Mouse (Mus musculus) limb, embryonic 11.5 days (tissue): ENCODE measurements around the gene Eif4g3. TPM values are rescaled to one million over a fixed set of nuclear protein-coding genes. Genes with fewer than 3 reads are reported as not detected.

ENCODE experiments used
- ATAC-seq: fragments of 200-750 bp; cut with Nextera tagmentation; 2 replicates; pipeline ENCODE4 v1.8.0; 2017; ENCODE audit warnings: low read depth; ENCODE audit not compliant: insufficient number of reproducible peaks, low FRiP score, low TSS enrichment
- DNase-seq: peaks from one replicate; pipeline ENCODE4 v3.0.0-alpha.2; 2015; ENCODE audit warnings: low spot score
- H3K27ac ChIP-seq: fragments of 300-500 bp; sonication (generic); replicated peaks from 2 replicates; pipeline ENCODE4 v1.5.1; 2014; ENCODE audit warnings: low read depth, mild to moderate bottlenecking, low read length
- H3K27me3 ChIP-seq: fragments of 300-500 bp; sonication (generic); 2 replicates; pipeline ENCODE4 v1.6.1; 2014; ENCODE audit warnings: mild to moderate bottlenecking, low read length, mixed read lengths; ENCODE audit not compliant: control insufficient read depth, insufficient read depth
- H3K36me3 ChIP-seq: fragments of 300-500 bp; sonication (generic); 2 replicates; pipeline ENCODE4 v1.6.1; 2014; ENCODE audit warnings: mild to moderate bottlenecking, low read length, moderate library complexity, mixed read lengths; ENCODE audit not compliant: control insufficient read depth, insufficient read depth
- H3K4me1 ChIP-seq: fragments of 300-500 bp; sonication (generic); 2 replicates; pipeline ENCODE4 v1.6.1; 2014; ENCODE audit warnings: low read length, mixed read lengths; ENCODE audit not compliant: control insufficient read depth, insufficient read depth
- H3K4me2 ChIP-seq: fragments of 300-500 bp; sonication (generic); 2 replicates; pipeline ENCODE4 v1.6.1; 2014; ENCODE audit warnings: low read depth, mild to moderate bottlenecking, moderate library complexity; ENCODE audit not compliant: severe bottlenecking
- H3K4me3 ChIP-seq: fragments of 300-500 bp; sonication (generic); 2 replicates; pipeline ENCODE4 v1.5.1; 2014; ENCODE audit warnings: low read depth, low read length
- H3K9ac ChIP-seq: fragments of 300-500 bp; sonication (generic); 2 replicates; pipeline ENCODE4 v1.6.1; 2014; ENCODE audit warnings: mild to moderate bottlenecking, low read length
- H3K9me3 ChIP-seq: fragments of 300-500 bp; sonication (generic); 2 replicates; pipeline ENCODE4 v1.6.1; 2016; ENCODE audit warnings: low read length; ENCODE audit not compliant: control insufficient read depth
- WGBS: fragments of 180-500 bp; shearing (Covaris S2); extraction: QIAGEN DNeasy Blood & Tissue Kit; methylation state at CpG from one replicate; pipeline ENCODE4 v1.1.7; 2014; 5-methylcytosine and 5-hydroxymethylcytosine counted together
- polyA plus RNA-seq: library from polyadenylated mRNA; unstranded; fragments of >200 nt; fragmentation: Nextera tagmentation; extraction: Ambion mirVana; gene quantifications from 2 replicates; pipeline ENCODE4 v1.2.1, GENCODE M21; 2014

The Eif4g3 gene
- polyA plus RNA-seq, 1 experiment from 2014 or later = 45.5 TPM

DNA sequence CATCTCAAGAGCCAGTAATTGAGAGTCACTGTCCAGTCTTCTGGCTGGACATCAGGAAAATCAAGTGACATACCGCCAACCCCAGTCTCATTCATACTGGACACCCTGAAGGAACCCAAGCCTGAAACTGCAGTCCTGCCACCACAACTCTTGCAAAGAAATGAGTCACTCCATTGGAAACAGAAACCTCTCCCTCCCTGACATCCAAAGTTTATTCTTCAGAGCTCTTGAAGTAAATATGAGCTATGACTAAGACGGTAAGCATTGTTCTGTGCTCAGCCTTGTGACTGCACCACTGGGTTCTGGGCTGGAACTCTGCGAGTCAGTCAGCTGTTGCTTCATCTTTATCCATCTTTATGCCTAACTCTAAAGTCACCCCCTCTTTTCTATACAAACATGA, 221.0 kb downstream of the Eif4g3 start:
- Histone ChIP-seq H3K36me3 (peaks cover 5% of the 10 kb centered on the region; the same call in 1 of the 2 replicates), H3K27ac (no peak overlapping the region), H3K27me3 (no peaks in the 10 kb centered on the region), H3K9ac (no peak overlapping the region), H3K4me2 (no peak overlapping the region), H3K9me3 (no peaks in the 10 kb centered on the region), H3K4me1 (peaks cover 7% of the 10 kb centered on the region), H3K4me3 (no peak overlapping the region)
- ATAC-seq (no peak), DNase-seq (no peak)
- 85% methylated on average over 3 of the region's 3 CpGs for WGBS

DNA sequence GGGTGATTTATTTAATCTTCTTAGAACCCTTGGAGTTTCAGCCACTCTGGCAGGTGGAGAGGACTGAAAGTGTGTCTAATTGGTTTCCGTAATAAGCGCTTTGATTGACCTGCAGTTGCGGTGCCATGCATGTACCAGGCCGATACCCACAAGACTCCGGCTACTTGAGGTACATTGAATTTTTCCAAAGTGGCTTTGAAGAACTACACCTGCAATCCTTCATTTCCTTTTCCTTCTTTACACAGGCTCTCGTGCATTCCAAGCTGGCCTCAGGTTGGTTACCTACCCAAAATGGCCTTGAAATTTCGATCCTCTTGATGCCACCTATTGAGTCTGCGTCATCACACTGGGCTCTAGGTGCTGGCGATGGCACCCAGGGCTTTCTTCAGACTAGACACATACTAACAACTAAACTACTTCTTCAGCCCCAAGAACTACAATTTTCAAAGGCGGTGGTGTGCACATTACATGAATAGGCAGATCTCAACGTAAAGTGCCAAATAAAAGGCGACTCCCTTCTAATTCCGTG, 222.9 kb downstream of the Eif4g3 start:
- peak overlapping the region; percentile 79 for H3K4me2 ChIP-seq
- 50% methylated on average over 13 of the region's 13 CpGs for WGBS
- H3K27me3 ChIP-seq = no peaks in the 10 kb centered on the region
- peak overlapping the region; percentile 97 for H3K27ac ChIP-seq
- ATAC-seq (no peak), DNase-seq (no peak)
- H3K4me3 ChIP-seq = peak overlapping the region; percentile 94
- no peaks in the 10 kb centered on the region for H3K9me3 ChIP-seq
- peak overlapping the region; percentile 97 for H3K9ac ChIP-seq
- H3K36me3 ChIP-seq = no peaks in the 10 kb centered on the region
- H3K4me1 ChIP-seq = peaks cover 7% of the 10 kb centered on the region

DNA sequence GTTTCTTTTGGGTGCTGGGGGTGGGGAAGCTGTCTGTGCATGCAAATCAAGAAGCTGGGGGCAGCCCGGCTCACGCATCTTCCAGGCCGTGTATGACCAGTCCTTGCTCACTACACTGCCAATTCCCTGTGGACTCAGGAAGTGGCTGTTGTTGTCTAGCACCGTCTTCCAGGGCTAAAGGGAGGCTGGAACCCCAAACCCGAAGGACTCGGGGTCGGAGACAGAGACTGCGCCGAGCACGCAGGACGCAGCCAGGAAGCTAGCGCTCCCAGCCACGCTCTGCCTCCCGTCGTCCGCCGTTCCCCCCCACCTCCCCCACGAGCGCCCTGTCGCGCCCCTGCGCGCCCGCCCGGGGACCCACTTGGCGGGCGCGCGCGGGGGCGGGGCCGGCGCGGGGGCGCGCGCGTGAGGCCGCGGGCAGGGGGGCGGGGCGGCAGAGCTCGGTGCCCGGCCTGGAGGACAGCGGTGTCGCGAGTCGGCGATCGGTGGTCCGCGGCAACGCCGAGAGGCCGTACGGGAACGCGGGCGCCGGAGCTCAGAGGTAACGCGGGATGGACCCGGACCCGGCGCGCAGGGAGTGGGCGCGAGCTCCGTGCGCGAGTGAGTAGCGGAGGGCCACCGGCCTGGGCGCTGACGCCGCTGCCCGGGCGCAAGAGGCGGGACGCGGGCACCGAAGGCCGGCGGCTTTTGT, 223.5 kb downstream of the Eif4g3 start, which contains the start of gene Hp1bp3:
Gene Hp1bp3, plus strand, starts transcription at position 97 of the 691 bp plus-strand sequence.
- H3K27ac ChIP-seq = peak within 1 kb of the TSS; percentile 97
- peak within 1 kb of the TSS; percentile 94 for H3K4me3 ChIP-seq
- H3K4me2 ChIP-seq = peak within 1 kb of the TSS; percentile 84
- no peaks in the 10 kb centered on the region for H3K9me3 ChIP-seq
- ATAC-seq (peak; percentile 61), DNase-seq (peak; percentile 85)
- whole genome bisulfite sequencing = under 1% methylated on average over 33 of the region's 84 CpGs
- H3K4me1 ChIP-seq = peaks cover 7% of the 10 kb centered on the region
- peak within 1 kb of the TSS; percentile 97 for H3K9ac ChIP-seq
- H3K27me3 ChIP-seq = no peaks in the 10 kb centered on the region
- no peaks in the 10 kb centered on the region for H3K36me3 ChIP-seq

DNA sequence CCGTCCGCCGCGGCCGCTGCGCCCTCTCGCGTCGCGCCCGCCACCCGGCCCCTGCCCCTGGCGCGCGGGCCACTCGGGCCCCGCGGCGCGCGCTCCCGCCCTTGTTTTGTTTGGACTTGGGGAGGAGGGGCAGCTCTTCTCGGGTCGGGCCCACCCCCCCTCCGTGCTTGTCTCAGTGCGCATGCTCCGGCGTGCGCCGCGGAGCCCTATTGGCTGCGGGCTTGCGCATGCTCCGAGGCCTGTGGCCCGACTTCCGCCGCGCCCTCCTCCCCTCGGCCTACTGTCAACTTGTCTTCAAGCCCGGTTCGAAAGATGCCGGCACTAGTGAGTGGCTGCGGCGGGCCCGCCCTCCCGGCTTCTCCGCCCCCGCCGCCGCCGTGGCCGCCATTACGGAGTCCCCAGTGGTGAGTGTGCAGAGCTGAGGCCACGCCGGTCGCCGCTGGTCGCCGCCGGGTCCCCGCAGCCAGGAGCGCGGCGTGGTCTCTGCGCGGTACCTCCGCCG, 224.1 kb downstream of the Eif4g3 start:
- H3K4me2 ChIP-seq = peak overlapping the region; percentile 84
- no peaks in the 10 kb centered on the region for H3K36me3 ChIP-seq
- H3K27ac ChIP-seq = peak overlapping the region; percentile 97
- H3K9ac ChIP-seq = peak overlapping the region; percentile 97
- under 1% methylated on average over 58 of the region's 68 CpGs for WGBS
- DNase-seq (peak; percentile 99), ATAC-seq (peak; percentile 93)
- H3K9me3 ChIP-seq = no peaks in the 10 kb centered on the region
- H3K4me3 ChIP-seq = peak overlapping the region; percentile 94
- no peaks in the 10 kb centered on the region for H3K27me3 ChIP-seq
- peaks cover 7% of the 10 kb centered on the region for H3K4me1 ChIP-seq

DNA sequence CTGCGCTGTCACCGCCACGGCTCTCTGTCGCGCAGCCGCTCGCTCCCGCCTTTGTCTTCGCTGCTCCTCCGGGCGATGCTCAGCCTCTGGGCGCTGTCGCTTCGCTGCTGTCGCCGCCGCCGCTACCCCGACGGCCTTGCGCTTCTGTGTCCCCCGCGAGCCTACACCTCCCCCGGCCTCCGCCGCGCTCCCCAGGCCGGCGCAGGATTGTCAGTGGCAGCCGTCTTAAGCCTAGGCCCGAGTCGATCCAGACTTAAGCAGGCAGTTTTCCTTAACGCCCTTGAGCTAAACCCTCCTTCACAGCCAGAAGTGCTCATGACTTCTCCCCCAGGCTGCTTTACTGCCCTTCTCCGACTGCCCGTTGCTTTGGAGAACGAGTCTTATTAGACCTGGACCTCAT, 224.6 kb downstream of the Eif4g3 start:
- H3K4me1 ChIP-seq = peaks cover 7% of the 10 kb centered on the region
- WGBS = under 1% methylated on average over 36 of the region's 36 CpGs
- H3K4me3 ChIP-seq = peak overlapping the region; percentile 94
- peak overlapping the region; percentile 57 for H3K27ac ChIP-seq
- ATAC-seq (peak; percentile 1; the same call in 1 of the 2 replicates), DNase-seq (no peak)
- H3K9ac ChIP-seq = peak overlapping the region; percentile 97
- no peaks in the 10 kb centered on the region for H3K27me3 ChIP-seq
- H3K4me2 ChIP-seq = peak overlapping the region; percentile 84
- H3K9me3 ChIP-seq = no peaks in the 10 kb centered on the region
- H3K36me3 ChIP-seq = peaks cover under 1% of the 10 kb centered on the region; the same call in 1 of the 2 replicates

DNA sequence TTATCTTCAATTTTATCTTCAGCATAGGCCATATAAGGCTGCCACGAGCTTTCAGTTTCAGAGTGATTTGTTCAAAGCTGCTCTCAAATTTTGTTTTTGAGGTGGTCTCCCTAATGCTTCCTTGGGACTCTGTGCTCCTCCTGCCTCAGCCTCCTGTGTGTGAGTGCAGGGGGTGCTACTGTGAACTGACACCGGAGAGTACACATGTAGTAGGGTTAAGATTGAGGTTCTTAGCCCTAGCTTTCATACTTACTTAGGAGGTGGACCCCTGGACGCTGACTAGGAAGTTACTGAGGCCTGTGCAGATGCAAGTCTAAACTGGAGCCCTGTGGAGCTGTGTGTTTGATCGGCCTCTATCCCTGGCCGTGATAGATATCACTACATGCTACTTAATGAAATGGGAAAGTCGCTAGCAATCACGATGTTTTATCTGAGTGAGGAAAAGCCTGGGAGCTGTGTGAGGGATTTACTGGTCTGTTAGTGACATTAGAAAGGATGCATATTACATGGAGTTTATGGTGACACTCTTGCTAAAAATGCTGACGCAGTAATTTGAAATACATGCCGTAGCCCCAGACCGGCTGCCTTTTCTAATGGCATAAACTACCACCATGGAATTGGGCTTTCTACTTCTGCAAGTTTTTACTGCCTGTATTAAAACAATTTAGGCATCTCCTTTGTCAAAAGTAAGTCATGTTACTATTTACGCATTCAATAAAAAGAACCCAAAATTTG, 225.3 kb downstream of the Eif4g3 start:
- Histone ChIP-seq H3K4me1 (peaks cover 7% of the 10 kb centered on the region), H3K4me2 (peak overlapping the region; percentile 84), H3K27ac (no peak overlapping the region), H3K36me3 (peaks cover 3% of the 10 kb centered on the region; the same call in 1 of the 2 replicates), H3K4me3 (peak overlapping the region; percentile 94), H3K27me3 (no peaks in the 10 kb centered on the region), H3K9me3 (no peaks in the 10 kb centered on the region), H3K9ac (peak overlapping the region; percentile 97)
- no peak for DNase-seq
- WGBS = 84% methylated on average over 11 of the region's 11 CpGs
- ATAC-seq = no peak

DNA sequence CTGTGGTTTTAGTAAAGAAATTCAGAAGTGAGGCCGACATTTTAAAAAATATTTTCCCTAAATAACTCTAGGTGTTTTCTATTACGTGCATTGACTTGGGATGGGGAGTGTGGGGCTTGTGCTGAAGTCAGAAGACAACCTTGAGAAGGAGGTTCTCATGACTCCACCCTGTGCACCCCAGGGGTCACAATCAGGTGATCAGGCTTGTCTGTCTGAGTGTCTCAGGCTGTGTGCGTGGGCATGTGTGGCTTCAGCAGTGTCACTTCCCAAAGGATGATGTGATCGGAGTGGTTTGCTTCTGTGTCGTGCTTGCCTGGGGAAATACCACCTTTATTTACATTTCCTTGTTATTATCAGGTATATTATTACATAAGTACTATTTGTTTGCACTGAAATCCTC, 226.5 kb downstream of the Eif4g3 start:
- H3K4me1 ChIP-seq = peaks cover 7% of the 10 kb centered on the region
- DNase-seq (no peak), ATAC-seq (no peak)
- 92% methylated on average over 5 of the region's 5 CpGs for WGBS
- no peaks in the 10 kb centered on the region for H3K27me3 ChIP-seq
- no peak overlapping the region for H3K27ac ChIP-seq
- H3K4me3 ChIP-seq = no peak overlapping the region
- H3K9ac ChIP-seq = no peak overlapping the region
- peaks cover 7% of the 10 kb centered on the region; the same call in 1 of the 2 replicates for H3K36me3 ChIP-seq
- H3K4me2 ChIP-seq = no peak overlapping the region
- H3K9me3 ChIP-seq = no peaks in the 10 kb centered on the region

DNA sequence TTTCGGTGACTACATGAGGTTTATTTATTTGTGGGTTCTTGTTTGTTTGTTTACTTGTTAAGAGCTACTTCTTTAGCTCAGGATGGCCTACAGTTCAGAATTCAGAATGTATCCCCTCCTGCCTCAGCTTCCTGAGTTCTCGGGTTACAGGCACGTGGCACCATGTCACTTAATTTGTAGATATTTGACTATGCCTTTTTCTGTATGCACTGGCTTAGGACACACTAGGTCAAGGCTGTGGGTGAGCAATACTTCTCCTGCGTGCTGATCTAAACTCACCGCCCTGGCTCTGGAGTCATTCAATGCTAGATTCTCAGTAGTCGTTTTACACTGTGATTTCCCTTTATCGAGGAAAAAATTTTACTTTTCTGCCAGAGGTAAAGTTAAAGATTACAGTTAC, 227.9 kb downstream of the Eif4g3 start:
- Histone ChIP-seq H3K4me2 (no peak overlapping the region), H3K9ac (no peak overlapping the region), H3K27ac (no peak overlapping the region), H3K36me3 (peaks cover 7% of the 10 kb centered on the region; the same call in 1 of the 2 replicates), H3K9me3 (no peaks in the 10 kb centered on the region), H3K27me3 (no peaks in the 10 kb centered on the region), H3K4me3 (no peak overlapping the region), H3K4me1 (peaks cover 7% of the 10 kb centered on the region)
- 83% methylated on average over 7 of the region's 7 CpGs for WGBS
- ATAC-seq (no peak), DNase-seq (no peak)
